ENCODE assay signal across 13 mouse cellular contexts in genomic region chr17:5506988-5507387, GRCm38 (mm10). TPM values are rescaled to one million over a fixed set of nuclear protein-coding genes. Genes with fewer than 3 reads are reported as not detected.
DNase-seq lines count a peak whose midpoint lies in the region; ATAC-seq and TF ChIP-seq lines count a peak whose summit lies in the region.
"Had no signal": no experiment of that assay in that cellular context is flagged by ENCODE, and none has a peak within 500 bp of the region (broad histone marks: within the 10 kb centered on the region; RNA-seq: fewer than 3 reads in every experiment).

No protein-coding gene starts in this region.

- intact Hi-C loops in heart, adult 2 months (cut with DNase I) = no loop called here

- peak overlapping the region; percentile 43 for H3K4me2 ChIP-seq in heart, embryonic 12.5 days
- no peak overlapping the region for H3K4me2 ChIP-seq in intestine, embryonic 16.5 days (ENCODE audit: low read depth, low read length)
- H3K4me2 ChIP-seq: forebrain, embryonic 13.5 days; hindbrain, embryonic 13.5 days had no signal

- H3K27ac ChIP-seq in heart, embryonic 12.5 days (ENCODE audit: poor library complexity, severe bottlenecking) = 0 out of 2 replicates have a peak overlapping the region, but pooled peaks have one; percentile 1
- H3K27ac ChIP-seq in heart, adult 2 months = no peak overlapping the region
- no peak overlapping the region for H3K27ac ChIP-seq in intestine, embryonic 16.5 days (ENCODE audit: low read length)
- H3K27ac ChIP-seq: hindbrain, embryonic 13.5 days had no signal

- no peak for TF ChIP-seq EP300 in heart, adult 2 months (IDR thresholded peaks at IDR 0.05; ENCODE audit: insufficient read depth, low read depth, low read length)

- peak; percentile 91 for ATAC-seq in heart, embryonic 12.5 days (ENCODE audit: insufficient number of reproducible peaks, low FRiP score)
- ATAC-seq in intestine, embryonic 16.5 days = peak; percentile 78

- no peak overlapping the region for H3K9ac ChIP-seq in heart, embryonic 12.5 days
- H3K9ac ChIP-seq in heart, adult 2 months (ENCODE audit: low read depth, low read length) = no peak overlapping the region
- H3K9ac ChIP-seq in intestine, embryonic 16.5 days (ENCODE audit: low read depth, low read length) = no peak overlapping the region
- H3K9ac ChIP-seq: forebrain, embryonic 13.5 days; hindbrain, embryonic 13.5 days had no signal

- peaks cover 37% of the 10 kb centered on the region for H3K4me1 ChIP-seq in heart, embryonic 12.5 days (replicated peaks)
- peaks cover 4% of the 10 kb centered on the region for H3K4me1 ChIP-seq in heart, adult 2 months (ENCODE audit: control insufficient read depth, insufficient read depth, low read length)
- H3K4me1 ChIP-seq in intestine, embryonic 16.5 days (ENCODE audit: control insufficient read depth, insufficient read depth, low read length) = 0 out of 2 replicates have a peak, but pooled peaks cover 4% of the 10 kb centered on the region

- no peaks in the 10 kb centered on the region for H3K9me3 ChIP-seq in heart, embryonic 12.5 days (replicated peaks)
- H3K9me3 ChIP-seq in intestine, embryonic 16.5 days (ENCODE audit: control insufficient read depth, low read length) = no peaks in the 10 kb centered on the region
- H3K9me3 ChIP-seq: forebrain, embryonic 13.5 days; hindbrain, embryonic 13.5 days had no signal

- 21% methylated on average over 5 of the region's 5 CpGs for WGBS in heart, embryonic 12.5 days
- 44% methylated on average over 5 of the region's 5 CpGs for WGBS in heart, adult 2 months
- WGBS in intestine, embryonic 16.5 days = 60% methylated on average over 5 of the region's 5 CpGs

- H3K27me3 ChIP-seq in heart, embryonic 12.5 days (replicated peaks) = no peaks in the 10 kb centered on the region
- H3K27me3 ChIP-seq in heart, adult 2 months (ENCODE audit: control insufficient read depth, insufficient read depth, low read length) = no peaks in the 10 kb centered on the region
- H3K27me3 ChIP-seq in intestine, embryonic 16.5 days (replicated peaks; ENCODE audit: control insufficient read depth, insufficient read depth, low read length) = no peaks in the 10 kb centered on the region
- H3K27me3 ChIP-seq: forebrain, embryonic 13.5 days; hindbrain, embryonic 13.5 days had no signal

- H3K36me3 ChIP-seq in heart, embryonic 12.5 days = no peaks in the 10 kb centered on the region
- no peaks in the 10 kb centered on the region; the same call in 1 of the 2 replicates for H3K36me3 ChIP-seq in heart, adult 2 months (ENCODE audit: control insufficient read depth, insufficient read depth, low read length)
- no peaks in the 10 kb centered on the region for H3K36me3 ChIP-seq in intestine, embryonic 16.5 days (ENCODE audit: control insufficient read depth, insufficient read depth, low read length)
- H3K36me3 ChIP-seq: hindbrain, embryonic 13.5 days had no signal

- DNase-seq in heart, adult 2 months = no peak
- DNase-seq in MEL-GATA-1-ER (ENCODE audit: extremely low read depth, low read depth) = peak; percentile 73
- peak; percentile 56 to 70 for DNase-seq in spleen, postnatal 10 days (ENCODE audit: low spot score in 2 of 2)
- no peak for DNase-seq in right cerebral cortex, postnatal 4 days
- DNase-seq in retina, embryonic 14.5 days (ENCODE audit: low spot score) = no peak
- DNase-seq: kidney, adult 8-10 months; lung, adult 18-20 months; thymus, adult 2 months had no signal

- TF ChIP-seq CTCF in heart, adult 2 months (IDR thresholded peaks at IDR 0.05) = no peak

- no peak overlapping the region for H3K4me3 ChIP-seq in heart, embryonic 12.5 days
- H3K4me3 ChIP-seq in heart, adult 2 months = no peak overlapping the region
- H3K4me3 ChIP-seq in intestine, embryonic 16.5 days (ENCODE audit: low read length) = no peak overlapping the region
- H3K4me3 ChIP-seq: forebrain, embryonic 13.5 days; hindbrain, embryonic 13.5 days; myocyte had no signal

- 0 out of 2 replicates have a peak, but pooled peaks cover 2% of the 10 kb centered on the region for H3K79me2 ChIP-seq in heart, adult 2 months (replicated peaks; ENCODE audit: control insufficient read depth, insufficient read depth, low read length)

- no peak for TF ChIP-seq POLR2A in heart, adult 2 months (IDR thresholded peaks at IDR 0.05; ENCODE audit: insufficient read depth, low read depth, low read length)

RNA-seq across cellular contexts. Expression of gene Zdhhc14, which starts 14.6 kb away (rescaled TPM):
- polyA plus RNA-seq in heart, embryonic 12.5 days (2016; fragmentation: Nextera tagmentation; extraction: Ambion mirVana) = 1.6 and 1.9 TPM in 2 replicates
- 1 to 10 TPM; 4.4 to 5.4 TPM for total RNA-seq in heart, adult 2 months (2021)
- 1.5 and 1.9 TPM in 2 replicates for polyA plus RNA-seq in heart, adult 2 months (2012; rRNA removed)
- polyA plus RNA-seq in intestine, embryonic 16.5 days (2015; fragmentation: Nextera tagmentation; extraction: Ambion mirVana) = 0.48 and 0.83 TPM in 2 replicates

Comparison
In these comparisons a context has a peak if more than half of its experiments do, and no peak if none do; other contexts are left out.
1. DNase-seq: peak in MEL-GATA-1-ER (single experiment) and spleen, postnatal 10 days (2 of 2); none in heart, adult 2 months (0 of 2), right cerebral cortex, postnatal 4 days (single experiment) and retina, embryonic 14.5 days (single experiment).